Comparison of ENCODE assay signal across 24 mouse cellular contexts in genomic region chr17:8555785-8556184, GRCm38 (mm10). TPM values are rescaled to one million over a fixed set of nuclear protein-coding genes. Genes with fewer than 3 reads are reported as not detected.
DNase-seq lines count a peak whose midpoint lies in the region; ATAC-seq and TF ChIP-seq lines count a peak whose summit lies in the region.
"Had no signal": no experiment of that assay in that cellular context is flagged by ENCODE, and none has a peak within 500 bp of the region (broad histone marks: within the 10 kb centered on the region; RNA-seq: fewer than 3 reads in every experiment).

No protein-coding gene starts in this region.

- intact Hi-C loops in heart, postnatal 14 days (cut with DNase I), result no loop called here

- DNase-seq in cerebellum, postnatal 10 days, result peak; percentile 36 to 57
- DNase-seq in cerebellum, adult 9-10 months, result no peak
- DNase-seq in heart, postnatal 14 days, result no peak
- DNase-seq in kidney, postnatal 0 days (ENCODE audit: low spot score), result peak; percentile 29
- no peak for DNase-seq in kidney, postnatal 25 days
- DNase-seq: adrenal gland, adult 8-10 months; adrenal gland, postnatal 36 days; gastrocnemius, postnatal 10 days; kidney, adult 8-10 months had no signal

- H3K27ac ChIP-seq in heart, embryonic 13.5 days (replicated peaks), result peak overlapping the region; percentile 21; the same call in 1 of the 2 replicates
- no peak overlapping the region for H3K27ac ChIP-seq in kidney, postnatal 0 days
- H3K27ac ChIP-seq: embryonic facial prominence, embryonic 13.5 days; forebrain, embryonic 12.5 days; heart, embryonic 10.5 days; hindbrain, embryonic 12.5 days had no signal

- 45% methylated on average over 9 of the region's 9 CpGs for WGBS in heart, embryonic 13.5 days
- WGBS in kidney, postnatal 0 days, result 67% methylated on average over 9 of the region's 9 CpGs

- H3K4me3 ChIP-seq in heart, embryonic 13.5 days, result no peak overlapping the region
- no peak overlapping the region for H3K4me3 ChIP-seq in kidney, postnatal 0 days (replicated peaks; ENCODE audit: low read depth, low read length)
- H3K4me3 ChIP-seq: embryonic facial prominence, embryonic 13.5 days; forebrain, embryonic 12.5 days; heart, embryonic 10.5 days; hindbrain, embryonic 12.5 days had no signal

- no peaks in the 10 kb centered on the region for H3K9me3 ChIP-seq in heart, embryonic 13.5 days
- H3K9me3 ChIP-seq in kidney, postnatal 0 days (replicated peaks; ENCODE audit: low read length), result no peaks in the 10 kb centered on the region
- H3K9me3 ChIP-seq: embryonic facial prominence, embryonic 13.5 days; forebrain, embryonic 12.5 days; heart, embryonic 10.5 days; hindbrain, embryonic 12.5 days had no signal

- H3K36me3 ChIP-seq in heart, embryonic 13.5 days, result no peaks in the 10 kb centered on the region
- no peaks in the 10 kb centered on the region for H3K36me3 ChIP-seq in kidney, postnatal 0 days (ENCODE audit: insufficient read depth, low read length)
- H3K36me3 ChIP-seq: embryonic facial prominence, embryonic 13.5 days; forebrain, embryonic 12.5 days; G1E; heart, embryonic 10.5 days; hindbrain, embryonic 12.5 days had no signal

- H3K4me2 ChIP-seq in heart, embryonic 13.5 days, result peak overlapping the region; percentile 14; the same call in 1 of the 2 replicates
- H3K4me2 ChIP-seq in kidney, postnatal 0 days (ENCODE audit: low read length), result no peak overlapping the region
- H3K4me2 ChIP-seq: embryonic facial prominence, embryonic 13.5 days; forebrain, embryonic 12.5 days; hindbrain, embryonic 12.5 days had no signal

- peaks cover 3% of the 10 kb centered on the region; the same call in 1 of the 2 replicates for H3K27me3 ChIP-seq in heart, embryonic 13.5 days (replicated peaks)
- H3K27me3 ChIP-seq in kidney, postnatal 0 days (ENCODE audit: insufficient read depth, low read length), result no peaks in the 10 kb centered on the region
- H3K27me3 ChIP-seq: forebrain, embryonic 12.5 days had no signal

- H3K4me1 ChIP-seq in heart, embryonic 13.5 days, result peaks cover 38% of the 10 kb centered on the region
- H3K4me1 ChIP-seq in kidney, postnatal 0 days (replicated peaks; ENCODE audit: insufficient read depth, low read length), result no peaks in the 10 kb centered on the region
- H3K4me1 ChIP-seq: embryonic facial prominence, embryonic 13.5 days; forebrain, embryonic 12.5 days; hindbrain, embryonic 12.5 days had no signal

- no peak for TF ChIP-seq CTCF in kidney, postnatal 0 days (IDR thresholded peaks at IDR 0.05; ENCODE audit: low read depth)

- H3K9ac ChIP-seq in heart, embryonic 13.5 days, result no peak overlapping the region
- no peak overlapping the region for H3K9ac ChIP-seq in kidney, postnatal 0 days (ENCODE audit: low read depth, low read length)
- H3K9ac ChIP-seq: embryonic facial prominence, embryonic 13.5 days; forebrain, embryonic 12.5 days; hindbrain, embryonic 12.5 days had no signal

- ATAC-seq in heart, embryonic 13.5 days (ENCODE audit: extremely low read depth, insufficient number of reproducible peaks, low FRiP score, low TSS enrichment), result no peak
- ATAC-seq in kidney, postnatal 0 days (replicated peaks; ENCODE audit: low FRiP score, low read depth), result no peak
- ATAC-seq: forebrain, embryonic 16.5 days; hindbrain, embryonic 16.5 days; inflammation-experienced regulatory T-cells, adult 6 months; intestine, postnatal 0 days had no signal

RNA-seq across cellular contexts. Expression of gene Gm17087, which starts 11.0 kb away (rescaled TPM):
- not detected in 2 replicates for polyA plus RNA-seq in heart, embryonic 13.5 days (2015; fragmentation: Nextera tagmentation; extraction: Ambion mirVana)
- total RNA-seq in heart, postnatal 14 days (2021), result not detected
- polyA plus RNA-seq in kidney, postnatal 0 days (2015; fragmentation: Nextera tagmentation; extraction: Ambion mirVana), result 0.13 TPM in 1 of 2 replicates, not detected in the other
- total RNA-seq: adrenal gland, adult 8-10 months; adrenal gland, postnatal 36 days; G1E; gastrocnemius, postnatal 10 days; gastrocnemius, postnatal 4 days; heart, postnatal 4 days had no signal
- polyA plus RNA-seq: brain, embryonic 14.5 days; embryonic facial prominence, embryonic 13.5 days; forebrain, embryonic 12.5 days; forebrain, embryonic 16.5 days; frontal cortex, adult 2 months; G1E; heart, embryonic 10.5 days; hindbrain, embryonic 12.5 days; hindbrain, embryonic 16.5 days; intestine, postnatal 0 days; kidney, embryonic 16.5 days had no signal

RNA-seq across cellular contexts. Expression of gene Pde10a, which starts 30.6 kb away (rescaled TPM):
- 1.1 and 1.2 TPM in 2 replicates for polyA plus RNA-seq in heart, embryonic 13.5 days (2015; fragmentation: Nextera tagmentation; extraction: Ambion mirVana)
- 1 to 10 TPM; 2.9 to 5.0 TPM for total RNA-seq in heart, postnatal 14 days (2021)
- 1.3 and 2.0 TPM in 2 replicates for polyA plus RNA-seq in kidney, postnatal 0 days (2015; fragmentation: Nextera tagmentation; extraction: Ambion mirVana)
- polyA plus RNA-seq: G1E; inflammation-experienced regulatory T-cells, adult 6 months had no signal

Comparison
In these comparisons a context has a peak if more than half of its experiments do, and no peak if none do; other contexts are left out.
1. DNase-seq: peak in cerebellum, postnatal 10 days (2 of 2) and kidney, postnatal 0 days (single experiment); none in cerebellum, adult 9-10 months (single experiment), heart, postnatal 14 days (0 of 2) and kidney, postnatal 25 days (0 of 2).